Mouse (Mus musculus) spleen, adult 2 months (tissue): ENCODE data around the gene Hemgn. TPM values are rescaled to one million over a fixed set of nuclear protein-coding genes. Genes with fewer than 3 reads are reported as not detected.

ENCODE experiments used
- DNase-seq, 2 experiments: peaks; one replicate each; pipeline versions ENCODE4 v3.0.0 to v3.0.0-alpha.2; 2012 to 2021; ENCODE audit warnings: low spot score in 2 of 2, low read depth in 1 of 2
- H3K27ac ChIP-seq: fragments of 200-500 bp; 2 replicates; pipeline ENCODE4 v1.5.1; 2012; ENCODE audit warnings: low read length, inconsistent platforms; ENCODE audit not compliant: insufficient read depth
- H3K27me3 ChIP-seq: fragments of 200-500 bp; 2 replicates; pipeline ENCODE4 v1.6.1; 2012; ENCODE audit warnings: mild to moderate bottlenecking, moderate library complexity, low read length, inconsistent platforms; ENCODE audit not compliant: control insufficient read depth, insufficient read depth
- H3K36me3 ChIP-seq: fragments of 200-500 bp; 2 replicates; pipeline ENCODE4 v1.6.1; 2012; ENCODE audit warnings: mild to moderate bottlenecking, low read length, inconsistent platforms; ENCODE audit not compliant: control insufficient read depth, insufficient read depth
- H3K4me1 ChIP-seq: fragments of 200-500 bp; 2 replicates; pipeline ENCODE4 v1.6.1; 2011; ENCODE audit warnings: inconsistent platforms; ENCODE audit not compliant: control insufficient read depth, insufficient read depth, insufficient read length
- H3K4me3 ChIP-seq: fragments of 200-500 bp; 2 replicates; pipeline ENCODE4 v1.5.1; 2011; ENCODE audit warnings: mild to moderate bottlenecking, inconsistent platforms; ENCODE audit not compliant: insufficient read depth, insufficient read length; ENCODE audit errors: extremely low read depth
- CTCF ChIP-seq: fragments of 200-500 bp; IDR thresholded peaks from 2 replicates; pipeline ENCODE4 v1.5.1; 2011; ENCODE audit warnings: mild to moderate bottlenecking, inconsistent platforms; ENCODE audit not compliant: insufficient read depth, insufficient read length, insufficient replicate concordance; ENCODE audit errors: extremely low read depth
- POLR2A ChIP-seq: fragments of 200-500 bp; IDR thresholded peaks from 2 replicates; pipeline ENCODE4 v1.6.1; 2011; ENCODE audit warnings: low read depth, low read length, inconsistent platforms
- WGBS: fragments of 180-500 bp; shearing (Covaris S2); methylation state at CpG from one replicate; pipeline ENCODE4 v1.1.7; 2018; 5-methylcytosine and 5-hydroxymethylcytosine counted together
- polyA plus RNA-seq: library from polyadenylated mRNA; depleted of rRNA; stranded (reverse); fragments of >200 nt; gene quantifications from 2 replicates; pipeline ENCODE4 v1.2.3, GENCODE M21; 2012; rRNA removed

The Hemgn gene
- polyA plus RNA-seq, 1 experiment, result 9.8 TPM

GRCm38 (mm10) chr4:46347580-46348515 lies 65.5 kb downstream of the Hemgn start:
- H3K27ac ChIP-seq, result no peak overlapping the region
- TF ChIP-seq CTCF, result no peak
- TF ChIP-seq POLR2A, result no peak
- no peaks in the 10 kb centered on the region for H3K36me3 ChIP-seq
- peaks cover 15% of the 10 kb centered on the region; the same call in 1 of the 2 replicates for H3K4me1 ChIP-seq
- DNase-seq, result no peak
- WGBS, result 8% methylated on average over 41 of the region's 41 CpGs
- H3K27me3 ChIP-seq, result peaks cover 36% of the 10 kb centered on the region
- no peak overlapping the region for H3K4me3 ChIP-seq

- Histone ChIP-seq H3K36me3 (no peaks in the 10 kb centered on the region), H3K4me1 (peaks cover 15% of the 10 kb centered on the region; the same call in 1 of the 2 replicates), H3K27me3 (peaks cover 36% of the 10 kb centered on the region), H3K27ac (no peak overlapping the region), H3K4me3 (no peak overlapping the region)
- DNase-seq, result no peak
- 15% methylated on average over 4 of the region's 4 CpGs for WGBS
- TF ChIP-seq POLR2A (no peak), CTCF (no peak)
Observed at GRCm38 (mm10) chr4:46347141-46347540, 66.2 kb downstream of the Hemgn start.

DNA sequence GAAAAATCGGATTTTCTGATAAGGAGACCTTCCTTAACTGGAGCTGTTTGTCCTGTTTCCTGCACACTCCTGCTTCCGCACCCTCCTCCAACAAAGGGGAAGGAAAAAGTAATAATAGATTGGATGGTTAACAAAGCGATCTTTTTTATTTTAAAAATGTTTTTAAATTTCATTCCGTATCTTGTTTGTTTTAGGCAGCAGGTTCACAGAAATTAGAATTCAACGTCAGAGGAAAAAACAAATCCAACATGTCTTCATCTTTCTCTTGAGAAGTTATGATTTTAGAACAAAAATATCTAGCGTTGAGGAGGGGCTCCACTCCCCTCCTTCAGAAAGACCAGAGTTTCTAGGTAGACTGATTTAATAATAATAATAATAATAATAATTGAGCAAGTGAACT lies 67.1 kb downstream of the Hemgn start:
- WGBS, result 28% methylated on average over 6 of the region's 6 CpGs
- peaks cover 40% of the 10 kb centered on the region for H3K27me3 ChIP-seq
- TF ChIP-seq CTCF, result no peak
- TF ChIP-seq POLR2A, result no peak

DNA sequence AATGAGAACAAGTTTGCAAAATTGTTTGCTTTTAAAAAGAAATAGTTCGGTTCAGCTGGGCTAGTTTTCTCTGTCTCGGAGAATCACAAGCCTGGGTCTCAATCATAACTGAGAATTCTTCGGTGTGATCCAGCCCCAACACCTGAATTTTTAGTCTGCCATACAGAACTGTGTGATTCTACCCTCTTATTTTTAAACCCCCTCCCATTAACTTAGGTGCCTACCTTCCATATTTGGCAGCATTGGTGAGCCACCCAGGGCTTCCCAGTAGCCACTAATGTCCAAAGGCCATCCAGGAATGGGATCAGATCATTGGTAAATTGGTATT lies 67.6 kb downstream of the Hemgn start:
- H3K4me3 ChIP-seq, result no peak overlapping the region
- 32% methylated on average over 3 of the region's 3 CpGs for WGBS
- H3K27ac ChIP-seq, result no peak overlapping the region
- no peak for DNase-seq
- no peak for TF ChIP-seq CTCF
- no peak for TF ChIP-seq POLR2A
- no peaks in the 10 kb centered on the region for H3K36me3 ChIP-seq
- peaks cover 40% of the 10 kb centered on the region for H3K27me3 ChIP-seq
- peaks cover 15% of the 10 kb centered on the region; the same call in 1 of the 2 replicates for H3K4me1 ChIP-seq

More for the DNA sequence above, 67.1 kb downstream of the Hemgn start:
- no peak overlapping the region for H3K4me3 ChIP-seq
- no peak overlapping the region for H3K27ac ChIP-seq
- H3K36me3 ChIP-seq, result no peaks in the 10 kb centered on the region
- DNase-seq, result no peak
- peaks cover 15% of the 10 kb centered on the region; the same call in 1 of the 2 replicates for H3K4me1 ChIP-seq

GRCm38 (mm10) chr4:46345056-46345772 lies 68.1 kb downstream of the Hemgn start:
- Histone ChIP-seq H3K4me3 (no peak overlapping the region), H3K4me1 (peaks cover 15% of the 10 kb centered on the region; the same call in 1 of the 2 replicates)

DNA sequence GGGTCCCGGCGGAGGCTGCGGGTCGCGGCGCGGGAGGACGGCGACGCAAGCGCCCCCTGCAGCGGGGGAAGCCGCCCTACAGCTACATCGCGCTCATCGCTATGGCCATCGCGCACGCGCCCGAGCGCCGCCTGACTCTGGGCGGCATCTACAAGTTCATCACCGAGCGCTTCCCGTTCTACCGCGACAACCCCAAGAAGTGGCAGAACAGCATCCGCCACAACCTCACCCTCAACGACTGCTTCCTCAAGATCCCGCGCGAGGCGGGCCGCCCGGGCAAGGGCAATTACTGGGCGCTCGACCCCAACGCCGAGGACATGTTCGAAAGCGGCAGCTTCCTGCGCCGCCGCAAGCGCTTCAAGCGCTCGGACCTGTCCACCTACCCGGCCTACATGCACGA lies 69.0 kb downstream of the Hemgn start:
- Histone ChIP-seq H3K27me3 (peaks cover 43% of the 10 kb centered on the region), H3K27ac (no peak overlapping the region), H3K4me1 (peaks cover 15% of the 10 kb centered on the region; the same call in 1 of the 2 replicates), H3K36me3 (no peaks in the 10 kb centered on the region), H3K4me3 (peak overlapping the region; percentile 18; the same call in 1 of the 2 replicates)
- no peak for DNase-seq
- TF ChIP-seq POLR2A (no peak), CTCF (no peak)
- 2% methylated on average over 41 of the region's 51 CpGs for WGBS

More at GRCm38 (mm10) chr4:46345056-46345772, 68.1 kb downstream of the Hemgn start:
- Histone ChIP-seq H3K27ac (no peak overlapping the region), H3K36me3 (no peaks in the 10 kb centered on the region), H3K27me3 (peaks cover 39% of the 10 kb centered on the region)
- DNase-seq, result no peak
- TF ChIP-seq POLR2A (no peak), CTCF (no peak)
- WGBS, result 13% methylated on average over 66 of the region's 67 CpGs

Other genes starting within 250 kb of the Hemgn start
- 10.5 and 27.5 TPM in 2 replicates for gene Xpa, start 217.2 kb downstream of the Hemgn start, polyA plus RNA-seq
- 0.04 TPM in 1 of 2 replicates, not detected in the other for gene Foxe1, start 69.9 kb downstream of the Hemgn start, polyA plus RNA-seq
- 10.8 and 11.6 TPM in 2 replicates for gene Trmo, start 24.1 kb downstream of the Hemgn start, polyA plus RNA-seq
- 19.1 and 26.6 TPM in 2 replicates for gene Anp32b, start 37.4 kb upstream of the Hemgn start, polyA plus RNA-seq
- 19.7 and 22.6 TPM in 2 replicates for gene Nans, start 75.7 kb upstream of the Hemgn start, polyA plus RNA-seq
- gene Trim14, start 122.6 kb upstream of the Hemgn start, polyA plus RNA-seq, result 26.9 and 45.0 TPM in 2 replicates
- 36.0 and 51.3 TPM in 2 replicates for gene Coro2a, start 188.7 kb upstream of the Hemgn start, polyA plus RNA-seq
- gene Tbc1d2, start 236.7 kb upstream of the Hemgn start, polyA plus RNA-seq, result 1.0 and 1.6 TPM in 2 replicates